Mouse (Mus musculus) cortical plate, adult 2 months (tissue): ENCODE results near the gene Tut1.

Experiments
- CTCF ChIP-seq: fragments of 200-500 bp; IDR thresholded peaks from 2 replicates; pipeline ENCODE4 v1.5.1; 2011; ENCODE audit warnings: mild to moderate bottlenecking, control low read depth, low read length; ENCODE audit not compliant: insufficient read depth; ENCODE audit errors: extremely low read depth
- POLR2A ChIP-seq: fragments of 200-500 bp; IDR thresholded peaks from 2 replicates; pipeline ENCODE4 v1.6.1; 2011; ENCODE audit warnings: mild to moderate bottlenecking, low read length, control low read depth; ENCODE audit not compliant: insufficient read depth; ENCODE audit errors: extremely low read depth

- TF ChIP-seq CTCF (no peak), POLR2A (no peak)
These were observed 41.4 kb downstream of the Tut1 start for GRCm38 (mm10) chr19:8994813-8995607.
